Mouse (Mus musculus) myocyte (in vitro differentiated cells): ENCODE data around the gene Exog. TPM values are rescaled to one million over a fixed set of nuclear protein-coding genes. Genes with fewer than 3 reads are reported as not detected.

ENCODE experiments used
- H3K27me3 ChIP-seq: one replicate; pipeline ENCODE4 v1.6.1; 2011; ENCODE audit not compliant: control insufficient read depth, insufficient read depth, insufficient read length
- H3K36me3 ChIP-seq: one replicate; pipeline ENCODE4 v1.6.1; 2011; ENCODE audit not compliant: control insufficient read depth, insufficient read depth
- H3K4me2 ChIP-seq: one replicate; pipeline ENCODE4 v1.6.1; 2011; ENCODE audit warnings: low read depth, control low read depth
- H3K4me3 ChIP-seq: one replicate; pipeline ENCODE4 v1.5.1; 2011; ENCODE audit warnings: mild to moderate bottlenecking, control low read depth, moderate library complexity
- H3K79me2 ChIP-seq: one replicate; pipeline ENCODE4 v1.6.1; 2011; ENCODE audit not compliant: control insufficient read depth, insufficient read depth
- H3ac ChIP-seq: one replicate; pipeline ENCODE4 v1.6.1; 2011; ENCODE audit not compliant: control insufficient read depth, insufficient read length
- CEBPB ChIP-seq: IDR thresholded peaks from 2 replicates; pipeline ENCODE4 v1.6.1; 2011; ENCODE audit warnings: mild to moderate bottlenecking, moderate library complexity; ENCODE audit not compliant: poor library complexity, insufficient read depth, severe bottlenecking
- E2F4 ChIP-seq: IDR thresholded peaks from one replicate; pipeline ENCODE4 v1.6.1; 2011; ENCODE audit warnings: mild to moderate bottlenecking, control low read depth, moderate library complexity; ENCODE audit not compliant: insufficient read depth
- MAX ChIP-seq: IDR thresholded peaks from one replicate; pipeline ENCODE4 v1.6.1; 2011; ENCODE audit warnings: low read depth, mild to moderate bottlenecking, control low read depth
- MYOD1 ChIP-seq, 3 experiments: IDR thresholded peaks; one replicate each; pipeline ENCODE4 v1.6.1; 2011; ENCODE audit warnings: control low read depth in 2 of 3, low read depth in 2 of 3, mild to moderate bottlenecking in 2 of 3, moderate library complexity in 1 of 3; ENCODE audit not compliant: insufficient read length in 2 of 3, control insufficient read depth in 1 of 3
- MYOG ChIP-seq, 3 experiments: IDR thresholded peaks; one replicate each; pipeline ENCODE4 v1.6.1; 2011; ENCODE audit warnings: control low read depth in 2 of 3, low read depth in 2 of 3, mild to moderate bottlenecking in 2 of 3; ENCODE audit not compliant: insufficient read length in 2 of 3, control insufficient read depth in 1 of 3, insufficient read depth in 1 of 3
- POLR2A ChIP-seq: IDR thresholded peaks from one replicate; pipeline ENCODE4 v1.6.1; 2011; ENCODE audit warnings: low read depth, mild to moderate bottlenecking, control low read depth, moderate library complexity; ENCODE audit not compliant: insufficient read length
- POLR2AphosphoS2 ChIP-seq: IDR thresholded peaks from one replicate; pipeline ENCODE4 v1.6.1; 2011; ENCODE audit warnings: low read depth, control low read depth; ENCODE audit not compliant: insufficient read length
- REST ChIP-seq: IDR thresholded peaks from one replicate; pipeline ENCODE4 v1.6.1; 2011; ENCODE audit warnings: mild to moderate bottlenecking, control low read depth, moderate library complexity; ENCODE audit not compliant: insufficient read depth, insufficient read length
- SRF ChIP-seq: IDR thresholded peaks from one replicate; pipeline ENCODE4 v1.6.1; 2011; ENCODE audit warnings: low read depth; ENCODE audit not compliant: control insufficient read depth, insufficient read length
- TCF12 ChIP-seq: IDR thresholded peaks from one replicate; pipeline ENCODE4 v1.6.1; 2011; ENCODE audit warnings: mild to moderate bottlenecking, control low read depth; ENCODE audit not compliant: poor library complexity, insufficient read depth, severe bottlenecking
- TCF3 ChIP-seq: IDR thresholded peaks from one replicate; pipeline ENCODE4 v1.6.1; 2011; ENCODE audit warnings: low read depth, control low read depth; ENCODE audit not compliant: insufficient read length
- USF1 ChIP-seq: IDR thresholded peaks from one replicate; pipeline ENCODE4 v1.6.1; 2011; ENCODE audit warnings: low read depth, mild to moderate bottlenecking, control low read depth, moderate library complexity
- polyA plus RNA-seq: library from polyadenylated mRNA; unstranded; fragments of >200 nt; fragmentation: generic; extraction: Trizol; gene quantifications from one replicate; pipeline ENCODE4 v1.2.1, GENCODE M21; 2012; ENCODE audit warnings: missing spikeins

Exog gene
- polyA plus RNA-seq, 1 experiment: 4.0 TPM

- Histone ChIP-seq H3K4me2 (no peak overlapping the region), H3ac (no peak overlapping the region), H3K79me2 (no peaks in the 10 kb centered on the region), H3K27me3 (no peaks in the 10 kb centered on the region), H3K36me3 (no peaks in the 10 kb centered on the region), H3K4me3 (no peak overlapping the region)
- TF ChIP-seq TCF12: no peak
- TF ChIP-seq TCF3: no peak
Observed at GRCm38 (mm10) chr9:119472412-119472918, 27.7 kb downstream of the Exog start.

- H3K79me2 ChIP-seq: no peaks in the 10 kb centered on the region
- no peak overlapping the region for H3K4me3 ChIP-seq
Observed at GRCm38 (mm10) chr9:119473011-119473410, 28.3 kb downstream of the Exog start.

GRCm38 (mm10) chr9:119473608-119474164 lies 28.9 kb downstream of the Exog start:
- Histone ChIP-seq H3K79me2 (no peaks in the 10 kb centered on the region), H3K4me3 (no peak overlapping the region), H3K4me2 (peak overlapping the region; percentile 53), H3K36me3 (no peaks in the 10 kb centered on the region), H3K27me3 (no peaks in the 10 kb centered on the region), H3ac (no peak overlapping the region)
- TF ChIP-seq TCF12 (no peak), MAX (no peak), CEBPB (peak; percentile 65; the same call in 1 of the 2 replicates), MYOD1 (IDR thresholded peaks at IDR 0.05; ENCODE audit: control insufficient read depth in 1 of 3, insufficient read length in 2 of 3, low read depth in 2 of 3) (peak in 1 of 3 experiments; percentile 46)

More at GRCm38 (mm10) chr9:119473011-119473410, 28.3 kb downstream of the Exog start:
- no peak overlapping the region for H3ac ChIP-seq
- no peaks in the 10 kb centered on the region for H3K36me3 ChIP-seq
- no peaks in the 10 kb centered on the region for H3K27me3 ChIP-seq
- TF ChIP-seq REST (no peak), POLR2AphosphoS2 (no peak), USF1 (no peak), MYOG (IDR thresholded peaks at IDR 0.05; ENCODE audit: control insufficient read depth in 1 of 3, insufficient read depth in 1 of 3, insufficient read length in 2 of 3, low read depth in 2 of 3) (no peak), TCF12 (no peak), MYOD1 (IDR thresholded peaks at IDR 0.05; ENCODE audit: control insufficient read depth in 1 of 3, insufficient read length in 2 of 3, low read depth in 2 of 3) (no peak), SRF (no peak), MAX (no peak), E2F4 (no peak), POLR2A (no peak), TCF3 (no peak), CEBPB (no peak)
- peak overlapping the region; percentile 53 for H3K4me2 ChIP-seq

GRCm38 (mm10) chr9:119474717-119475611 lies 30.2 kb downstream of the Exog start:
- TF ChIP-seq TCF3: no peak
- peak in 1 of 3 experiments; percentile 49 for TF ChIP-seq MYOD1 (IDR thresholded peaks at IDR 0.05; ENCODE audit: control insufficient read depth in 1 of 3, insufficient read length in 2 of 3, low read depth in 2 of 3)
- TF ChIP-seq TCF12: no peak
- TF ChIP-seq MAX: no peak
- Histone ChIP-seq H3K27me3 (no peaks in the 10 kb centered on the region), H3K79me2 (no peaks in the 10 kb centered on the region), H3K36me3 (no peaks in the 10 kb centered on the region), H3ac (no peak overlapping the region), H3K4me2 (no peak overlapping the region), H3K4me3 (no peak overlapping the region)

GRCm38 (mm10) chr9:119477754-119478153 lies 33.0 kb downstream of the Exog start:
- Histone ChIP-seq H3K4me3 (no peak overlapping the region), H3ac (no peak overlapping the region), H3K27me3 (no peaks in the 10 kb centered on the region), H3K36me3 (no peaks in the 10 kb centered on the region), H3K79me2 (no peaks in the 10 kb centered on the region), H3K4me2 (peak overlapping the region; percentile 59)
- no peak for TF ChIP-seq MAX
- no peak for TF ChIP-seq E2F4
- no peak for TF ChIP-seq CEBPB
- no peak for TF ChIP-seq MYOG (IDR thresholded peaks at IDR 0.05; ENCODE audit: control insufficient read depth in 1 of 3, insufficient read depth in 1 of 3, insufficient read length in 2 of 3, low read depth in 2 of 3)
- no peak for TF ChIP-seq TCF3
- no peak for TF ChIP-seq POLR2A
- no peak for TF ChIP-seq TCF12
- TF ChIP-seq USF1: no peak
- no peak for TF ChIP-seq POLR2AphosphoS2
- no peak for TF ChIP-seq MYOD1 (IDR thresholded peaks at IDR 0.05; ENCODE audit: control insufficient read depth in 1 of 3, insufficient read length in 2 of 3, low read depth in 2 of 3)
- no peak for TF ChIP-seq REST
- TF ChIP-seq SRF: no peak
